Mouse (Mus musculus) heart, postnatal 0 days (tissue): ENCODE data around the gene Gm43518.

Experiments
- CTCF ChIP-seq: IDR thresholded peaks from 2 replicates; pipeline ENCODE4 v1.5.1; 2016; ENCODE audit warnings: antibody characterized with exemption, control low read depth, low read depth
- EP300 ChIP-seq: IDR thresholded peaks from 2 replicates; pipeline ENCODE4 v1.6.1; 2016; ENCODE audit warnings: antibody characterized with exemption, low read depth

DNA sequence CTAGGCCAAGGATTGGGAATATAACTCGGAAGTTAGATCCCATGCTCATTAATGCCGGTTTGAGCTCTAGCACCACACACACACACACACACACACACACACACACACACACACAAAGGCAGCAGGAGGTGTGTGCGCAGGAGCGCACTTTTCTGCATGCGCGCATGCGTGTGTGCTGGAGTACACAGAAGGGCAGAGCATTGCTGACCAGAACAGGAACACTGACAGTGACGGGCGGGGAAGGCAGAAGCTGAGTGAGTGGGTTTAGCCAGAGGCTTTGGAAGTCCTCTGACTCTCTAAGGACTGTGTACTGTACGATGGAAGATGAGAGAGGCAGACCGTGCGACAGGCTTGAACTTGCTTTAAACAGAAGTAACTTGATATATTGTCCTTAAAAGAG is 6.3 kb downstream of the Gm43518 start:
- TF ChIP-seq EP300, result no peak
- no peak for TF ChIP-seq CTCF
